Mouse (Mus musculus): Measurements from ENCODE around the gene Trpc4ap. TPM values are rescaled to one million over a fixed set of nuclear protein-coding genes. Genes with fewer than 3 reads are reported as not detected.
A peak's percentile ranks its signal among the peaks of the same experiment; 100 is the strongest.
"Not testable (repeated sequence)": the region's sequence is repeated elsewhere in the genome, so short reads cannot be mapped to it uniquely, and the experiment has no call there.

Trpc4ap gene
- polyA plus RNA-seq, 1 experiment from 2014 or later: 132 TPM

GRCm38 (mm10) chr2:155707251-155707650 lies 15.1 kb upstream of the Trpc4ap start:
- 68% methylated on average over 4 of the region's 4 CpGs for WGBS
- H3K4me3 ChIP-seq (ENCODE audit: low read depth, low read length): no peak overlapping the region
- no peak for ATAC-seq (ENCODE audit: insufficient read depth)

GRCm38 (mm10) chr2:155703630-155704029 lies 11.4 kb upstream of the Trpc4ap start:
- Histone ChIP-seq H3K36me3 (ENCODE audit: insufficient read depth) (peaks cover 24% of the 10 kb centered on the region; the same call in 1 of the 2 replicates), H3K4me1 (ENCODE audit: insufficient read depth) (no peaks in the 10 kb centered on the region), H3K9ac (no peak overlapping the region), H3K4me3 (ENCODE audit: low read depth, low read length) (no peak overlapping the region), H3K27me3 (ENCODE audit: insufficient read depth, low read length) (no peaks in the 10 kb centered on the region), H3K4me2 (no peak overlapping the region), H3K27ac (ENCODE audit: low read depth) (no peak overlapping the region), H3K9me3 (ENCODE audit: low read depth, low read length) (no peaks in the 10 kb centered on the region)
- ATAC-seq (ENCODE audit: insufficient read depth) (no peak), DNase-seq (no peak)
- TF ChIP-seq CTCF (IDR thresholded peaks at IDR 0.05; ENCODE audit: low read depth): no peak
- 66% methylated on average over 4 of the region's 4 CpGs for WGBS

More at GRCm38 (mm10) chr2:155707251-155707650, 15.1 kb upstream of the Trpc4ap start:
- no peak overlapping the region for H3K4me2 ChIP-seq
- no peak overlapping the region for H3K27ac ChIP-seq (ENCODE audit: low read depth)
- no peaks in the 10 kb centered on the region for H3K27me3 ChIP-seq (ENCODE audit: insufficient read depth, low read length)
- H3K36me3 ChIP-seq (ENCODE audit: insufficient read depth): peaks cover 42% of the 10 kb centered on the region
- no peaks in the 10 kb centered on the region for H3K4me1 ChIP-seq (ENCODE audit: insufficient read depth)
- no peak overlapping the region for H3K9ac ChIP-seq
- DNase-seq: peak; percentile 46
- no peaks in the 10 kb centered on the region for H3K9me3 ChIP-seq (ENCODE audit: low read depth, low read length)
- no peak for TF ChIP-seq CTCF (IDR thresholded peaks at IDR 0.05; ENCODE audit: low read depth)

GRCm38 (mm10) chr2:155701399-155701919 lies 9.3 kb upstream of the Trpc4ap start:
- no peak overlapping the region for H3K4me2 ChIP-seq
- no peak overlapping the region for H3K9ac ChIP-seq
- H3K27ac ChIP-seq (ENCODE audit: low read depth): no peak overlapping the region
- TF ChIP-seq CTCF (IDR thresholded peaks at IDR 0.05; ENCODE audit: low read depth): no peak
- no peaks in the 10 kb centered on the region for H3K9me3 ChIP-seq (ENCODE audit: low read depth, low read length)
- H3K4me3 ChIP-seq (ENCODE audit: low read depth, low read length): no peak overlapping the region
- DNase-seq (no peak), ATAC-seq (ENCODE audit: insufficient read depth) (no peak)
- 0 out of 2 replicates have a peak, but pooled peaks cover 15% of the 10 kb centered on the region for H3K36me3 ChIP-seq (ENCODE audit: insufficient read depth)
- H3K27me3 ChIP-seq (ENCODE audit: insufficient read depth, low read length): no peaks in the 10 kb centered on the region
- WGBS: 54% methylated on average over 19 of the region's 19 CpGs
- H3K4me1 ChIP-seq (ENCODE audit: insufficient read depth): no peaks in the 10 kb centered on the region

- 89% methylated on average over 6 of the region's 6 CpGs for WGBS
These were observed 6.3 kb upstream of the Trpc4ap start for GRCm38 (mm10) chr2:155698443-155698842.

DNA sequence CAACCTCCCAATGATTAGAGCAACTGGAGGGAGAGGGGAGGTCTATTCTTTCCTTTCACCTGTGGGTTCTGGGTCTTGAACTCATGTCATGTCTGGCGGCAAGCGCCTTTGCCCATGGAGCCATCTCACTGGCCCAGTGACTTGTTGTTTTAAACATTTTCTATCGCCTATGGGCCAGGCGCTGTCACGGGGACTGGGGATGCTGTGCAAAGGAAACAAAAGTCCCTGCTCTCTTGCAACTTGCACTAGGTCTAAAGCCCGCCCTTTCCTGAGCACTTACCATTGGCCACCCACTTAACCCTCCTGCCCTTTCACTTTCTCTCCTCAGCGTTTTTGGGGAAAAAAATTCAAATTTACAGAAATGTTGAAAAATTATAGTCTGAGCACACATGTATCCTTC lies 4.7 kb upstream of the Trpc4ap start:
- no peaks in the 10 kb centered on the region for H3K36me3 ChIP-seq (ENCODE audit: insufficient read depth)
- H3K4me1 ChIP-seq (ENCODE audit: insufficient read depth): no peaks in the 10 kb centered on the region
- H3K4me2 ChIP-seq: no peak overlapping the region
- H3K9me3 ChIP-seq (ENCODE audit: low read depth, low read length): no peaks in the 10 kb centered on the region
- H3K27me3 ChIP-seq (ENCODE audit: insufficient read depth, low read length): no peaks in the 10 kb centered on the region
- no peak for TF ChIP-seq CTCF (IDR thresholded peaks at IDR 0.05; ENCODE audit: low read depth)
- no peak for ATAC-seq (ENCODE audit: insufficient read depth)
- no peak for DNase-seq
- no peak overlapping the region for H3K9ac ChIP-seq
- 62% methylated on average over 7 of the region's 7 CpGs for WGBS
- no peak overlapping the region for H3K27ac ChIP-seq (ENCODE audit: low read depth)
- no peak overlapping the region for H3K4me3 ChIP-seq (ENCODE audit: low read depth, low read length)

More at GRCm38 (mm10) chr2:155698443-155698842, 6.3 kb upstream of the Trpc4ap start:
- H3K27ac ChIP-seq (ENCODE audit: low read depth); DNase-seq; ATAC-seq (ENCODE audit: insufficient read depth); H3K9ac ChIP-seq; H3K4me2 ChIP-seq; H3K4me3 ChIP-seq (ENCODE audit: low read depth, low read length); H3K4me1 ChIP-seq (ENCODE audit: insufficient read depth); H3K36me3 ChIP-seq (ENCODE audit: insufficient read depth); H3K27me3 ChIP-seq (ENCODE audit: insufficient read depth, low read length); H3K9me3 ChIP-seq (ENCODE audit: low read depth, low read length): not testable (repeated sequence)

DNA sequence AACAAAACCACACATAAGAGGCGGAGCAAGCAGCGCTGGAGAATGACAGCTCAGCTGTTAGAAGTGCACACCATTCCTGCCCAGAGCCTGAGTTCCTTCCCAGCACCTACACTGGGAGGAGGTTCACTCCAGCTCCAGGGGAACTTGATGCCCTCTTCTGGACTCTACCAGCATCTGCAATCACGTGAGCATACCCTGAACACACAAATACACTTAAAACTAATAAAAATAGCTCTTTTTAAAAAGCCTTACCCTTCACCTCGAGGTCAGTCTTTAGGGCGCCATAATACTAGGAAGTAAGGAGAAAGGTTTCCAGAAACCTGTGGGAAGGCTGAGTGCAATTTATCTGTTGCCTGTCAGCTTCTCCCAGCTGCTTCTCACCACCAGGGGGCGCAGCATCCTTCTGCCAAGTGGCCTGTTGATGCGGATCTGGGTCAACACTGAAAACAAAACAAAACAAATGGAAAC lies 3.9 kb upstream of the Trpc4ap start:
- Histone ChIP-seq H3K36me3 (ENCODE audit: insufficient read depth) (no peaks in the 10 kb centered on the region), H3K4me3 (ENCODE audit: low read depth, low read length) (no peak overlapping the region), H3K9me3 (ENCODE audit: low read depth, low read length) (no peaks in the 10 kb centered on the region), H3K4me2 (no peak overlapping the region), H3K4me1 (ENCODE audit: insufficient read depth) (0 out of 2 replicates have a peak, but pooled peaks cover 2% of the 10 kb centered on the region), H3K9ac (no peak overlapping the region), H3K27me3 (ENCODE audit: insufficient read depth, low read length) (no peaks in the 10 kb centered on the region), H3K27ac (ENCODE audit: low read depth) (no peak overlapping the region)
- 18% methylated on average over 7 of the region's 7 CpGs for WGBS
- DNase-seq (peak; percentile 91), ATAC-seq (ENCODE audit: insufficient read depth) (no peak)
- peak; percentile 93 for TF ChIP-seq CTCF (IDR thresholded peaks at IDR 0.05; ENCODE audit: low read depth)

DNA sequence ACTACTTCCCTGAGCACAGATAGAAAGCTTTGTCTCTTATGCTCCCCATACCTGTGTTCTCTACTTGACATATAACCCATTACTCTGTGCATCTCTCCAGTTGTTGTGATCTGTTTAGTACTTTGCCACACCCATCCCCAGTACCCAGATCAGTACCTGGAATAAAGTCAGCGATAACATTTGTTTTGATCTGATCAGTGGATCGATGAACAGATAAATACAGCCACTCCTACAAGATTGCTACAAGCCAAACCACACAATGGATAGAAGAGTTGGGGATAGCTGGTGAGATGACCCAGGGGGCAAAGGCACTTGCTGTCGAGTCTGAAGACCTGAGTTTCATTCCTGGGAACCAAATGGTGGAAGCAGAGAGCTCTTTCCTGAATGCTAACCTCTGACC lies 3.1 kb upstream of the Trpc4ap start:
- Histone ChIP-seq H3K9ac (no peak overlapping the region), H3K4me2 (no peak overlapping the region), H3K4me1 (ENCODE audit: insufficient read depth) (peaks cover 6% of the 10 kb centered on the region; the same call in 1 of the 2 replicates), H3K4me3 (ENCODE audit: low read depth, low read length) (no peak overlapping the region), H3K36me3 (ENCODE audit: insufficient read depth) (no peaks in the 10 kb centered on the region), H3K9me3 (ENCODE audit: low read depth, low read length) (no peaks in the 10 kb centered on the region), H3K27me3 (ENCODE audit: insufficient read depth, low read length) (no peaks in the 10 kb centered on the region), H3K27ac (ENCODE audit: low read depth) (no peak overlapping the region)
- no peak for TF ChIP-seq CTCF (IDR thresholded peaks at IDR 0.05; ENCODE audit: low read depth)
- no peak for DNase-seq
- ATAC-seq (ENCODE audit: insufficient read depth): no peak
- WGBS: 70% methylated on average over 3 of the region's 3 CpGs

Data from lung, embryonic 14.5 days (tissue).